Mouse (Mus musculus): ENCODE data around the gene Itgb6. TPM values are rescaled to one million over a fixed set of nuclear protein-coding genes. Genes with fewer than 3 reads are reported as not detected.

Itgb6 gene
- polyA plus RNA-seq, 1 experiment from 2014 or later = 8.9 TPM

GRCm38 (mm10) chr2:60716549-60716948, 5.9 kb downstream of the Itgb6 start:
- Histone ChIP-seq H3K36me3 (ENCODE audit: control insufficient read depth, insufficient read depth, low read length) (no peaks in the 10 kb centered on the region), H3K4me3 (ENCODE audit: low read length) (no peak overlapping the region), H3K27ac (ENCODE audit: low read depth, low read length) (no peak overlapping the region; the same call in 1 of the 2 replicates), H3K27me3 (ENCODE audit: control insufficient read depth, insufficient read depth, low read length) (no peaks in the 10 kb centered on the region), H3K9me3 (ENCODE audit: control insufficient read depth, low read length) (no peaks in the 10 kb centered on the region), H3K4me2 (replicated peaks; ENCODE audit: low read depth, low read length) (no peak overlapping the region; the same call in 1 of the 2 replicates), H3K4me1 (ENCODE audit: control insufficient read depth, insufficient read depth, low read length) (peaks cover 6% of the 10 kb centered on the region; the same call in 1 of the 2 replicates), H3K9ac (ENCODE audit: low read depth, low read length) (no peak overlapping the region)
- ATAC-seq (ENCODE audit: low FRiP score, low TSS enrichment) = peak; percentile 57; the same call in 1 of the 2 replicates

DNA sequence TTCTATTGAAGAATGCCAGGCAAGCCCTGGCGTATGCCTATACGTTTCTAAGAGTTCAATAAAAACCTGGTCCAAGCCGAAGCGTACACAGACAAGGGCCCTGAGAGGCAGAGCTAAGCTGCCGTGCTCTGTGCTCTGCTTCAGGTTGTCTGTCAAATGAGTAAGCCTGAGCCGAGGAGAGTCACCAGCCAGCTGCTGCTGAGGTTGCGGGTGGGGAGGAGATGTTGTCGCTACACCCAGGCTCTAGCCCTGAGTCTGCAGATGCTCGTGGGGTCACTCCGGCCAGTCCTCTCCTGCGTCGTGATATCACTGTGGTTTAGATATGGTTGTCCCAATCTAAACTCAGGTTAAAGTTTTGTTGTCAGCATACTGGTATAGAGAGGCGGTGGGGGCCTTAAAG, 6.7 kb downstream of the Itgb6 start:
- Histone ChIP-seq H3K9ac (ENCODE audit: low read depth, low read length) (no peak overlapping the region), H3K27ac (ENCODE audit: low read depth, low read length) (no peak overlapping the region), H3K4me1 (ENCODE audit: control insufficient read depth, insufficient read depth, low read length) (peaks cover 6% of the 10 kb centered on the region; the same call in 1 of the 2 replicates), H3K4me3 (ENCODE audit: low read length) (no peak overlapping the region), H3K9me3 (ENCODE audit: control insufficient read depth, low read length) (no peaks in the 10 kb centered on the region), H3K36me3 (ENCODE audit: control insufficient read depth, insufficient read depth, low read length) (no peaks in the 10 kb centered on the region), H3K27me3 (ENCODE audit: control insufficient read depth, insufficient read depth, low read length) (no peaks in the 10 kb centered on the region), H3K4me2 (replicated peaks; ENCODE audit: low read depth, low read length) (no peak overlapping the region)
- ATAC-seq (ENCODE audit: low FRiP score, low TSS enrichment) = no peak
- 82% methylated on average over 13 of the region's 13 CpGs for WGBS

GRCm38 (mm10) chr2:60714971-60715502, 7.4 kb downstream of the Itgb6 start:
- Histone ChIP-seq H3K4me1 (ENCODE audit: control insufficient read depth, insufficient read depth, low read length) (peaks cover 6% of the 10 kb centered on the region; the same call in 1 of the 2 replicates), H3K4me3 (ENCODE audit: low read length) (no peak overlapping the region), H3K27ac (ENCODE audit: low read depth, low read length) (peak overlapping the region; percentile 20; the same call in 1 of the 2 replicates), H3K36me3 (ENCODE audit: control insufficient read depth, insufficient read depth, low read length) (no peaks in the 10 kb centered on the region), H3K27me3 (ENCODE audit: control insufficient read depth, insufficient read depth, low read length) (no peaks in the 10 kb centered on the region), H3K9me3 (ENCODE audit: control insufficient read depth, low read length) (no peaks in the 10 kb centered on the region), H3K4me2 (replicated peaks; ENCODE audit: low read depth, low read length) (no peak overlapping the region), H3K9ac (ENCODE audit: low read depth, low read length) (no peak overlapping the region)
- 68% methylated on average over 8 of the region's 8 CpGs for WGBS
- no peak for ATAC-seq (ENCODE audit: low FRiP score, low TSS enrichment)

GRCm38 (mm10) chr2:60714475-60714874, 8.0 kb downstream of the Itgb6 start:
- no peaks in the 10 kb centered on the region for H3K27me3 ChIP-seq (ENCODE audit: control insufficient read depth, insufficient read depth, low read length)
- H3K27ac ChIP-seq (ENCODE audit: low read depth, low read length) = peak overlapping the region; percentile 20; the same call in 1 of the 2 replicates
- no peak overlapping the region for H3K9ac ChIP-seq (ENCODE audit: low read depth, low read length)
- 52% methylated on average over 7 of the region's 7 CpGs for WGBS
- H3K4me3 ChIP-seq (ENCODE audit: low read length) = no peak overlapping the region
- no peak overlapping the region for H3K4me2 ChIP-seq (replicated peaks; ENCODE audit: low read depth, low read length)
- H3K9me3 ChIP-seq (ENCODE audit: control insufficient read depth, low read length) = no peaks in the 10 kb centered on the region
- H3K4me1 ChIP-seq (ENCODE audit: control insufficient read depth, insufficient read depth, low read length) = peaks cover 6% of the 10 kb centered on the region; the same call in 1 of the 2 replicates
- no peaks in the 10 kb centered on the region for H3K36me3 ChIP-seq (ENCODE audit: control insufficient read depth, insufficient read depth, low read length)
- ATAC-seq (ENCODE audit: low FRiP score, low TSS enrichment) = no peak

GRCm38 (mm10) chr2:60713857-60714256, 8.6 kb downstream of the Itgb6 start:
- 51% methylated on average over 8 of the region's 8 CpGs for WGBS
- no peak overlapping the region for H3K27ac ChIP-seq (ENCODE audit: low read depth, low read length)
- peaks cover 6% of the 10 kb centered on the region; the same call in 1 of the 2 replicates for H3K4me1 ChIP-seq (ENCODE audit: control insufficient read depth, insufficient read depth, low read length)
- H3K36me3 ChIP-seq (ENCODE audit: control insufficient read depth, insufficient read depth, low read length) = no peaks in the 10 kb centered on the region
- no peaks in the 10 kb centered on the region for H3K9me3 ChIP-seq (ENCODE audit: control insufficient read depth, low read length)
- no peak overlapping the region for H3K4me3 ChIP-seq (ENCODE audit: low read length)
- peak; percentile 58; the same call in 1 of the 2 replicates for ATAC-seq (ENCODE audit: low FRiP score, low TSS enrichment)
- H3K4me2 ChIP-seq (replicated peaks; ENCODE audit: low read depth, low read length) = no peak overlapping the region
- no peaks in the 10 kb centered on the region for H3K27me3 ChIP-seq (ENCODE audit: control insufficient read depth, insufficient read depth, low read length)
- H3K9ac ChIP-seq (ENCODE audit: low read depth, low read length) = no peak overlapping the region

DNA sequence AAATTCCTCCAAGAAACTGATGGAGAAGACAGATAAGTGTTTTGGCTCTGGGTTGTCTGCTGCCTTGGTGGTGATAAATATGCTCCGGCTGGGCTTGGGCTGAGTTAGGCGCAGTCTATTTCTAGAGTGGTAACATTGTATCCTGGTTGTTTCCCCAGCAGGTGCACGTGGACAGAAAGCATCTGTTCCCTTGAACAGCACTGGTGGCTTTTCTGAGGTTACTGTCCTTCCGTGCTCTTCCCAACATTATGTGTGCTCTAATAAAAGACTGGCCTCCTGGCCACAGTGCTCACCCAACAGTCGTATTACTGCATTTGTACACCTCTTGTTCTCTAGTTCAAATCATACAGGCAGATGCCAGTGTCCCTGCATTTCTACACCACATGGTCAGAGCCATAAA, 9.6 kb downstream of the Itgb6 start:
- ATAC-seq (ENCODE audit: low FRiP score, low TSS enrichment) = no peak
- Histone ChIP-seq H3K27me3 (ENCODE audit: control insufficient read depth, insufficient read depth, low read length) (no peaks in the 10 kb centered on the region), H3K9me3 (ENCODE audit: control insufficient read depth, low read length) (no peaks in the 10 kb centered on the region), H3K4me1 (ENCODE audit: control insufficient read depth, insufficient read depth, low read length) (peaks cover 6% of the 10 kb centered on the region; the same call in 1 of the 2 replicates), H3K9ac (ENCODE audit: low read depth, low read length) (no peak overlapping the region), H3K4me2 (replicated peaks; ENCODE audit: low read depth, low read length) (no peak overlapping the region), H3K27ac (ENCODE audit: low read depth, low read length) (no peak overlapping the region), H3K36me3 (ENCODE audit: control insufficient read depth, insufficient read depth, low read length) (no peaks in the 10 kb centered on the region), H3K4me3 (ENCODE audit: low read length) (no peak overlapping the region)
- 75% methylated on average over 5 of the region's 5 CpGs for WGBS

DNA sequence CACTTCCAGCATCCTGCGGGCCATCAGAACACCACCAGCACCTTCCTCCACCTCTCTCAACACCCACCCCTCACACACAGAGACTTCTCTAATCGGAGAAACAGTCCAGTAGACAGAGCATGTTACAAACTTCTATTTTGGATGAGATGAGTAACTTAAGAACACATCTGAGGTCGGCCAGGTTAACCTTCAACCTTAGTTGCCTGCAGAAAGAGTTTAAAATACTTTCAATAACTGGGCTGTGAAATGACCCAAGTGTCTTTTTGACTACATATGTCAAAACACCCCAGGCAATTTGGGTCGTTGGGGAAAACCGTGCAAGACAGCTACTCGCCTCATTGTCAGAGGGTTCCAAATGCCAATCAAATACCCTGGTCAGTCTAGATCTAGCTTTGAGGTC, 10.0 kb downstream of the Itgb6 start:
- H3K27me3 ChIP-seq (ENCODE audit: control insufficient read depth, insufficient read depth, low read length) = no peaks in the 10 kb centered on the region
- H3K4me1 ChIP-seq (ENCODE audit: control insufficient read depth, insufficient read depth, low read length) = peaks cover 5% of the 10 kb centered on the region; the same call in 1 of the 2 replicates
- WGBS = 57% methylated on average over 6 of the region's 6 CpGs
- H3K27ac ChIP-seq (ENCODE audit: low read depth, low read length) = no peak overlapping the region
- no peak for ATAC-seq (ENCODE audit: low FRiP score, low TSS enrichment)
- no peak overlapping the region for H3K4me2 ChIP-seq (replicated peaks; ENCODE audit: low read depth, low read length)
- H3K4me3 ChIP-seq (ENCODE audit: low read length) = no peak overlapping the region
- no peaks in the 10 kb centered on the region for H3K9me3 ChIP-seq (ENCODE audit: control insufficient read depth, low read length)
- H3K9ac ChIP-seq (ENCODE audit: low read depth, low read length) = no peak overlapping the region
- H3K36me3 ChIP-seq (ENCODE audit: control insufficient read depth, insufficient read depth, low read length) = no peaks in the 10 kb centered on the region

GRCm38 (mm10) chr2:60711098-60711880, 11.2 kb downstream of the Itgb6 start:
- WGBS = 74% methylated on average over 7 of the region's 7 CpGs
- Histone ChIP-seq H3K9me3 (ENCODE audit: control insufficient read depth, low read length) (no peaks in the 10 kb centered on the region), H3K4me1 (ENCODE audit: control insufficient read depth, insufficient read depth, low read length) (peaks cover 4% of the 10 kb centered on the region; the same call in 1 of the 2 replicates), H3K27ac (ENCODE audit: low read depth, low read length) (no peak overlapping the region), H3K4me2 (replicated peaks; ENCODE audit: low read depth, low read length) (no peak overlapping the region), H3K27me3 (ENCODE audit: control insufficient read depth, insufficient read depth, low read length) (no peaks in the 10 kb centered on the region), H3K4me3 (ENCODE audit: low read length) (no peak overlapping the region), H3K9ac (ENCODE audit: low read depth, low read length) (no peak overlapping the region), H3K36me3 (ENCODE audit: control insufficient read depth, insufficient read depth, low read length) (no peaks in the 10 kb centered on the region)
- ATAC-seq (ENCODE audit: low FRiP score, low TSS enrichment) = no peak

DNA sequence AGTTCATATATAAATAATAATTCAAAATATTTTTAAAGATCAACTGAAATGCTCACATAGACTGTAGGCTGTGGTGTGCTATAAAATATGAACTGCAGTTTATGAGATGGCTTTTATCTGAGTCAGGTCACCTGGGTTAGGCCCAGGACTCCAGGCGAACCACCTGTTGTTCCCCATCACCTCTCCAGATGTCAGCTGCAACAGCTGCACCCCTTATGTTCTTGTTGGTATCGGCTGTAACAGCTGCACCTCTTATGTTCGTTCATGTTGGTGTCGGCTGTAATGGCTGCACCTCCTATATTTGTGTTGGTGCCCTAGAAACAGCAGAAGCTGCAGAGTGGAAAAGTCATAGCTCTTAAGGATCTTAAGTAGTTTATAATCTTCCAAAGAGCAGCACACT, 12.1 kb downstream of the Itgb6 start:
- WGBS = 86% methylated on average over 4 of the region's 4 CpGs
- Histone ChIP-seq H3K4me2 (replicated peaks; ENCODE audit: low read depth, low read length) (no peak overlapping the region), H3K4me3 (ENCODE audit: low read length) (no peak overlapping the region), H3K27ac (ENCODE audit: low read depth, low read length) (no peak overlapping the region), H3K27me3 (ENCODE audit: control insufficient read depth, insufficient read depth, low read length) (no peaks in the 10 kb centered on the region), H3K9ac (ENCODE audit: low read depth, low read length) (no peak overlapping the region), H3K9me3 (ENCODE audit: control insufficient read depth, low read length) (no peaks in the 10 kb centered on the region), H3K36me3 (ENCODE audit: control insufficient read depth, insufficient read depth, low read length) (no peaks in the 10 kb centered on the region), H3K4me1 (ENCODE audit: control insufficient read depth, insufficient read depth, low read length) (peaks cover 4% of the 10 kb centered on the region)
- no peak for ATAC-seq (ENCODE audit: low FRiP score, low TSS enrichment)

Data from kidney, embryonic 14.5 days (tissue).